Comparison of ENCODE assay signal across 10 mouse cellular contexts in genomic region chr2:121695436-121695835, GRCm38 (mm10).
A peak's percentile ranks its signal among the peaks of the same experiment; 100 is the strongest.
DNase-seq lines count a peak whose midpoint lies in the region; ATAC-seq and TF ChIP-seq lines count a peak whose summit lies in the region.
"Had no signal": no experiment of that assay in that cellular context is flagged by ENCODE, and none has a peak within 500 bp of the region (broad histone marks: within the 10 kb centered on the region; RNA-seq: fewer than 3 reads in every experiment).

No protein-coding gene starts in this region.

- H3K9ac ChIP-seq in forebrain, postnatal 0 days = no peak overlapping the region
- H3K9ac ChIP-seq in forebrain, embryonic 13.5 days = no peak overlapping the region
- H3K9ac ChIP-seq in liver, postnatal 0 days (replicated peaks) = no peak overlapping the region

- H3K9me3 ChIP-seq in forebrain, postnatal 0 days (ENCODE audit: low read length) = no peaks in the 10 kb centered on the region
- no peaks in the 10 kb centered on the region for H3K9me3 ChIP-seq in forebrain, embryonic 13.5 days (replicated peaks)
- no peaks in the 10 kb centered on the region for H3K9me3 ChIP-seq in liver, postnatal 0 days (ENCODE audit: low read length)

- 83% methylated on average over 9 of the region's 10 CpGs for WGBS in forebrain, postnatal 0 days
- 82% methylated on average over 10 of the region's 10 CpGs for WGBS in forebrain, embryonic 13.5 days
- 62% methylated on average over 10 of the region's 10 CpGs for WGBS in liver, postnatal 0 days (ENCODE audit: insufficient replicate concordance)
- 69% methylated on average over 10 of the region's 10 CpGs for WGBS in small intestine, adult 2 months

- H3K4me1 ChIP-seq in forebrain, postnatal 0 days (ENCODE audit: insufficient read depth) = peaks cover 13% of the 10 kb centered on the region; the same call in 1 of the 2 replicates
- peaks cover 18% of the 10 kb centered on the region for H3K4me1 ChIP-seq in forebrain, embryonic 13.5 days
- H3K4me1 ChIP-seq in liver, postnatal 0 days (ENCODE audit: insufficient read depth) = no peaks in the 10 kb centered on the region
- no peaks in the 10 kb centered on the region for H3K4me1 ChIP-seq in small intestine, adult 2 months (ENCODE audit: control insufficient read depth, insufficient read depth, insufficient read length, low read length)

- DNase-seq in forebrain, postnatal 0 days = no peak
- peak; percentile 25 for DNase-seq in liver, postnatal 0 days
- no peak for DNase-seq in liver
- peak; percentile 5 for DNase-seq in T-cell, adult 2 months (ENCODE audit: low spot score)
- no peak for DNase-seq in cerebellum, adult 18-20 months
- no peak for DNase-seq in right cerebral cortex, postnatal 36 days (ENCODE audit: low spot score in 2 of 2)

- no peak overlapping the region for H3K4me2 ChIP-seq in forebrain, postnatal 0 days (ENCODE audit: low read depth)
- H3K4me2 ChIP-seq in forebrain, embryonic 13.5 days = no peak overlapping the region
- H3K4me2 ChIP-seq in liver, postnatal 0 days (ENCODE audit: low read depth, low read length) = no peak overlapping the region
- H3K4me2 ChIP-seq: midbrain, embryonic 11.5 days had no signal

- peak; percentile 32 for TF ChIP-seq CTCF in forebrain, postnatal 0 days (IDR thresholded peaks at IDR 0.05; ENCODE audit: low read depth)
- TF ChIP-seq CTCF in liver, postnatal 0 days (IDR thresholded peaks at IDR 0.05; ENCODE audit: low read depth) = peak; percentile 70
- TF ChIP-seq CTCF in small intestine, adult 2 months (IDR thresholded peaks at IDR 0.05; ENCODE audit: extremely low read depth, insufficient read length, insufficient replicate concordance, low read depth, low read length) = peak; percentile 24; the same call in 1 of the 2 replicates

- H3K36me3 ChIP-seq in forebrain, postnatal 0 days (ENCODE audit: insufficient read depth) = no peaks in the 10 kb centered on the region
- H3K36me3 ChIP-seq in forebrain, embryonic 13.5 days (ENCODE audit: poor library complexity, severe bottlenecking) = no peaks in the 10 kb centered on the region
- H3K36me3 ChIP-seq in liver, postnatal 0 days (replicated peaks; ENCODE audit: insufficient read depth, low read length) = no peaks in the 10 kb centered on the region
- H3K36me3 ChIP-seq in small intestine, adult 2 months (ENCODE audit: control insufficient read depth, insufficient read depth, low read length) = no peaks in the 10 kb centered on the region

- H3K4me3 ChIP-seq in forebrain, postnatal 0 days (ENCODE audit: low read depth, low read length) = no peak overlapping the region
- no peak overlapping the region for H3K4me3 ChIP-seq in forebrain, embryonic 13.5 days
- no peak overlapping the region for H3K4me3 ChIP-seq in liver, postnatal 0 days (ENCODE audit: low read depth, low read length)
- H3K4me3 ChIP-seq in small intestine, adult 2 months (ENCODE audit: low read depth, low read length) = no peak overlapping the region

- ATAC-seq in forebrain, postnatal 0 days = no peak
- no peak for ATAC-seq in forebrain, embryonic 13.5 days
- no peak for ATAC-seq in liver, postnatal 0 days
- ATAC-seq: hindbrain, embryonic 16.5 days had no signal

- no peak for TF ChIP-seq EP300 in liver, postnatal 0 days (IDR thresholded peaks at IDR 0.05; ENCODE audit: low read depth)

- H3K27me3 ChIP-seq in forebrain, postnatal 0 days (ENCODE audit: insufficient read depth, low read length) = no peaks in the 10 kb centered on the region
- H3K27me3 ChIP-seq in forebrain, embryonic 13.5 days = no peaks in the 10 kb centered on the region
- H3K27me3 ChIP-seq in liver, postnatal 0 days (ENCODE audit: insufficient read depth, low read length) = no peaks in the 10 kb centered on the region
- H3K27me3 ChIP-seq in small intestine, adult 2 months (ENCODE audit: control insufficient read depth, insufficient read depth, low read length) = no peaks in the 10 kb centered on the region

- no peak overlapping the region for H3K27ac ChIP-seq in forebrain, postnatal 0 days (ENCODE audit: low read depth, low read length)
- no peak overlapping the region for H3K27ac ChIP-seq in forebrain, embryonic 13.5 days
- no peak overlapping the region for H3K27ac ChIP-seq in liver, postnatal 0 days (ENCODE audit: low read depth)
- no peak overlapping the region for H3K27ac ChIP-seq in small intestine, adult 2 months (ENCODE audit: insufficient read depth, low read depth, low read length)

- no peak for TF ChIP-seq POLR2A in small intestine, adult 2 months (IDR thresholded peaks at IDR 0.05; ENCODE audit: low read depth, low read length)

Comparison
In these comparisons a context has a peak if more than half of its experiments do, and no peak if none do; other contexts are left out.
1. DNase-seq: peak in liver, postnatal 0 days (single experiment) and T-cell, adult 2 months (single experiment); none in forebrain, postnatal 0 days (single experiment), liver (single experiment), cerebellum, adult 18-20 months (0 of 2) and right cerebral cortex, postnatal 36 days (0 of 2).
2. Peak in every context shown above with its lines, with median percentiles within 50 percentile points of each other: CTCF ChIP-seq.